Mouse (Mus musculus) liver, embryonic 15.5 days (tissue): ENCODE results near the gene Slc25a54. TPM values are rescaled to one million over a fixed set of nuclear protein-coding genes. Genes with fewer than 3 reads are reported as not detected.
A peak's percentile ranks its signal among the peaks of the same experiment; 100 is the strongest.

Source experiments
- ATAC-seq: fragments of 200-750 bp; cut with Nextera tagmentation; 2 replicates; pipeline ENCODE4 v1.8.0; 2017; ENCODE audit warnings: moderate number of reproducible peaks, mild to moderate bottlenecking, moderate library complexity; ENCODE audit not compliant: insufficient read depth
- H3K27ac ChIP-seq: fragments of 300-500 bp; sonication (generic); replicated peaks from 2 replicates; pipeline ENCODE4 v1.5.1; 2015; ENCODE audit warnings: mild to moderate bottlenecking, inconsistent platforms
- H3K27me3 ChIP-seq: fragments of 300-500 bp; sonication (generic); 2 replicates; pipeline ENCODE4 v1.6.1; 2015; ENCODE audit warnings: mild to moderate bottlenecking, inconsistent platforms
- H3K36me3 ChIP-seq: fragments of 300-500 bp; sonication (generic); replicated peaks from 2 replicates; pipeline ENCODE4 v1.6.1; 2015; ENCODE audit warnings: moderate library complexity, mild to moderate bottlenecking, inconsistent platforms
- H3K4me1 ChIP-seq: fragments of 300-500 bp; sonication (generic); replicated peaks from 2 replicates; pipeline ENCODE4 v1.6.1; 2015; ENCODE audit warnings: inconsistent platforms
- H3K4me2 ChIP-seq: fragments of 300-500 bp; sonication (generic); 2 replicates; pipeline ENCODE4 v1.6.1; 2015; ENCODE audit warnings: moderate library complexity, mild to moderate bottlenecking, inconsistent platforms
- H3K4me3 ChIP-seq: fragments of 300-500 bp; sonication (generic); replicated peaks from 2 replicates; pipeline ENCODE4 v1.5.1; 2015; ENCODE audit warnings: mild to moderate bottlenecking, inconsistent platforms
- H3K9ac ChIP-seq: fragments of 300-500 bp; sonication (generic); 2 replicates; pipeline ENCODE4 v1.6.1; 2015; ENCODE audit warnings: moderate library complexity, mild to moderate bottlenecking, inconsistent platforms
- H3K9me3 ChIP-seq: fragments of 300-500 bp; sonication (generic); replicated peaks from 2 replicates; pipeline ENCODE4 v1.6.1; 2016; ENCODE audit warnings: inconsistent platforms
- WGBS: fragments of 180-500 bp; shearing (Covaris S2); methylation state at CpG from one replicate; pipeline ENCODE4 v1.1.7; 2015; ENCODE audit warnings: mixed read lengths; ENCODE audit not compliant: insufficient replicate concordance; 5-methylcytosine and 5-hydroxymethylcytosine counted together
- polyA plus RNA-seq: library from polyadenylated mRNA; unstranded; fragments of >200 nt; fragmentation: Nextera tagmentation; extraction: Ambion mirVana; gene quantifications from 2 replicates; pipeline ENCODE4 v1.2.1, GENCODE M21; 2015

Gene Slc25a54
- polyA plus RNA-seq, 1 experiment from 2014 or later, result not detected

- no peak overlapping the region for H3K4me2 ChIP-seq
- no peaks in the 10 kb centered on the region for H3K4me1 ChIP-seq
- H3K9me3 ChIP-seq, result no peaks in the 10 kb centered on the region
- H3K4me3 ChIP-seq, result no peak overlapping the region
- H3K27me3 ChIP-seq, result no peaks in the 10 kb centered on the region
- no peak overlapping the region for H3K9ac ChIP-seq
- 54% methylated on average over 8 of the region's 8 CpGs for WGBS
- no peak overlapping the region for H3K27ac ChIP-seq
- H3K36me3 ChIP-seq, result no peaks in the 10 kb centered on the region
- no peak for ATAC-seq
These were observed 20.4 kb upstream of the Slc25a54 start for GRCm38 (mm10) chr3:109059903-109060302.

- no peak overlapping the region for H3K4me2 ChIP-seq
- no peak for ATAC-seq
These were observed 17.9 kb upstream of the Slc25a54 start for GRCm38 (mm10) chr3:109062391-109062790.

GRCm38 (mm10) chr3:109062989-109063388 is 17.3 kb upstream of the Slc25a54 start:
- ATAC-seq, result no peak
- WGBS, result under 1% methylated on average over 6 of the region's 6 CpGs
- Histone ChIP-seq H3K4me2 (no peak overlapping the region), H3K27me3 (no peaks in the 10 kb centered on the region), H3K4me3 (no peak overlapping the region), H3K9me3 (no peaks in the 10 kb centered on the region), H3K36me3 (no peaks in the 10 kb centered on the region), H3K9ac (no peak overlapping the region), H3K4me1 (no peaks in the 10 kb centered on the region), H3K27ac (no peak overlapping the region)

More at GRCm38 (mm10) chr3:109062391-109062790, 17.9 kb upstream of the Slc25a54 start:
- H3K9me3 ChIP-seq, result no peaks in the 10 kb centered on the region
- H3K27me3 ChIP-seq, result no peaks in the 10 kb centered on the region
- H3K36me3 ChIP-seq, result no peaks in the 10 kb centered on the region
- no peak overlapping the region for H3K9ac ChIP-seq
- no peak overlapping the region for H3K27ac ChIP-seq
- 55% methylated on average over 7 of the region's 7 CpGs for WGBS
- H3K4me3 ChIP-seq, result no peak overlapping the region
- no peaks in the 10 kb centered on the region for H3K4me1 ChIP-seq

- Histone ChIP-seq H3K9me3 (no peaks in the 10 kb centered on the region), H3K4me3 (no peak overlapping the region), H3K36me3 (no peaks in the 10 kb centered on the region), H3K4me1 (no peaks in the 10 kb centered on the region), H3K4me2 (no peak overlapping the region), H3K27me3 (no peaks in the 10 kb centered on the region), H3K9ac (no peak overlapping the region), H3K27ac (no peak overlapping the region)
- ATAC-seq, result no peak
- 64% methylated on average over 2 of the region's 2 CpGs for WGBS
These were observed 4.1 kb downstream of the Slc25a54 start for GRCm38 (mm10) chr3:109084418-109084817.

- Histone ChIP-seq H3K36me3 (no peaks in the 10 kb centered on the region), H3K9me3 (no peaks in the 10 kb centered on the region), H3K9ac (no peak overlapping the region), H3K4me1 (no peaks in the 10 kb centered on the region), H3K4me2 (no peak overlapping the region), H3K27ac (no peak overlapping the region), H3K27me3 (no peaks in the 10 kb centered on the region), H3K4me3 (no peak overlapping the region)
- WGBS, result 35% methylated on average over 2 of the region's 2 CpGs
- ATAC-seq, result no peak
These were observed 8.2 kb downstream of the Slc25a54 start for GRCm38 (mm10) chr3:109088460-109088859.

- H3K4me2 ChIP-seq, result no peak overlapping the region
- no peak overlapping the region for H3K27ac ChIP-seq
- H3K4me1 ChIP-seq, result no peaks in the 10 kb centered on the region
- no peak overlapping the region for H3K4me3 ChIP-seq
- no peak overlapping the region for H3K9ac ChIP-seq
- H3K27me3 ChIP-seq, result no peaks in the 10 kb centered on the region
- no peaks in the 10 kb centered on the region for H3K9me3 ChIP-seq
- no peak for ATAC-seq
- no peaks in the 10 kb centered on the region for H3K36me3 ChIP-seq
- 58% methylated on average over 8 of the region's 8 CpGs for WGBS
These were observed 24.4 kb downstream of the Slc25a54 start for GRCm38 (mm10) chr3:109104702-109105101.

GRCm38 (mm10) chr3:109117136-109117535 is 36.9 kb downstream of the Slc25a54 start:
- no peak overlapping the region for H3K4me2 ChIP-seq
- no peak overlapping the region for H3K9ac ChIP-seq
- H3K27me3 ChIP-seq, result no peaks in the 10 kb centered on the region
- no peak for ATAC-seq
- H3K4me1 ChIP-seq, result no peaks in the 10 kb centered on the region
- no peaks in the 10 kb centered on the region for H3K9me3 ChIP-seq
- no peaks in the 10 kb centered on the region for H3K36me3 ChIP-seq
- H3K27ac ChIP-seq, result no peak overlapping the region
- H3K4me3 ChIP-seq, result no peak overlapping the region

- 67% methylated on average over 5 of the region's 5 CpGs for WGBS
- Histone ChIP-seq H3K4me2 (no peak overlapping the region), H3K27me3 (peaks cover 6% of the 10 kb centered on the region; the same call in 1 of the 2 replicates), H3K27ac (no peak overlapping the region), H3K9me3 (no peaks in the 10 kb centered on the region), H3K36me3 (no peaks in the 10 kb centered on the region), H3K9ac (no peak overlapping the region), H3K4me1 (peaks cover 15% of the 10 kb centered on the region), H3K4me3 (no peak overlapping the region)
- no peak for ATAC-seq
These were observed 39.3 kb downstream of the Slc25a54 start for GRCm38 (mm10) chr3:109119562-109119961.

GRCm38 (mm10) chr3:109119973-109120372 is 39.7 kb downstream of the Slc25a54 start:
- no peak overlapping the region for H3K4me2 ChIP-seq
- H3K4me1 ChIP-seq, result peaks cover 15% of the 10 kb centered on the region
- H3K4me3 ChIP-seq, result no peak overlapping the region
- peaks cover 6% of the 10 kb centered on the region; the same call in 1 of the 2 replicates for H3K27me3 ChIP-seq
- no peak for ATAC-seq
- H3K27ac ChIP-seq, result no peak overlapping the region
- H3K36me3 ChIP-seq, result no peaks in the 10 kb centered on the region
- H3K9ac ChIP-seq, result no peak overlapping the region
- no peaks in the 10 kb centered on the region for H3K9me3 ChIP-seq
- 67% methylated on average over 5 of the region's 5 CpGs for WGBS

- Histone ChIP-seq H3K9ac (peak within 1 kb of the TSS; percentile 58), H3K27me3 (peaks cover 6% of the 10 kb centered on the region; the same call in 1 of the 2 replicates), H3K4me2 (peak within 1 kb of the TSS; percentile 82), H3K27ac (0 out of 2 replicates have a peak within 1 kb of the TSS, but pooled peaks have one; percentile 33), H3K4me3 (peak within 1 kb of the TSS; percentile 64), H3K36me3 (no peaks in the 10 kb centered on the region), H3K9me3 (no peaks in the 10 kb centered on the region), H3K4me1 (peaks cover 15% of the 10 kb centered on the region)
- WGBS, result 1% methylated on average over 46 of the region's 49 CpGs
- peak; percentile 79 for ATAC-seq
These were observed 42.6 kb downstream of the Slc25a54 start, which contains the start of gene Slc25a24 for GRCm38 (mm10) chr3:109122641-109123530. Slc25a24 (plus strand) TSS chr3:109123149.

- Histone ChIP-seq H3K4me3 (peak overlapping the region; percentile 64), H3K27me3 (peaks cover 6% of the 10 kb centered on the region; the same call in 1 of the 2 replicates), H3K4me2 (peak overlapping the region; percentile 82), H3K36me3 (no peaks in the 10 kb centered on the region), H3K9ac (peak overlapping the region; percentile 58), H3K9me3 (no peaks in the 10 kb centered on the region), H3K4me1 (peaks cover 15% of the 10 kb centered on the region), H3K27ac (no peak overlapping the region)
- ATAC-seq, result no peak
- 7% methylated on average over 8 of the region's 8 CpGs for WGBS
These were observed 43.3 kb downstream of the Slc25a54 start for GRCm38 (mm10) chr3:109123531-109123981.
